Mouse (Mus musculus) T-helper 2 cell (primary cell): ENCODE results near the gene Npl.
"Not testable (repeated sequence)": the region's sequence is repeated elsewhere in the genome, so short reads cannot be mapped to it uniquely, and the experiment has no call there.

Experiments used
- in situ Hi-C: fragments of 300-600 bp; cut with MboI, MseI; formaldehyde crosslinking; loops from one replicate; pipeline ENCODE4 v1.15.1; 2025; ENCODE audit warnings: high pct_unique_total_duplicates

Npl gene

GRCm38 (mm10) chr1:153489132-153489531 is 60.7 kb downstream of the Npl start:
- in situ Hi-C loops: no loop called here

DNA sequence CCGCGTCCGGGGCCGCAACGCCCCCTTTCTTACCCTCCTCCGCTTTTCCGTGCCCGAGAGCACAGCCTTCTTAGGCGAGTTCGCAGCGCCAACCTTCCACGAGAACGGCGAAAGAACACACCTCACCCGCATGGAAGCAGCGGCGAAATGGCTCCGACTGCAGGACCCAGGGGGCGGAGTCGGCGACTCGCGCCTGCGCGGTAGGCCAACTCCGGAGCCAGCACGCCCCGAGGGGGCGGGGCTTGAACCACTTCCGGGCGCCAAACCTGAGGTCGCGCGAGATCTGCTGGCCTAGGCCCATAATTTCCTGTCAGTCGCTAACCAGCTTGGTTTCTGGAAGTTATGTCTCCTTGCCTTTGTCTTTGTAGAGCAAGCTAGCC is 62.4 kb downstream of the Npl start, which contains the start of gene Dhx9:
Dhx9 (minus strand) TSS at position 161 of the 380 bp plus-strand sequence.
- in situ Hi-C loops: no loop called here

- in situ Hi-C loops: no loop called here
These were observed 62.9 kb downstream of the Npl start for GRCm38 (mm10) chr1:153486767-153487499.

GRCm38 (mm10) chr1:153486120-153486519 is 63.7 kb downstream of the Npl start:
- in situ Hi-C loops: not testable (repeated sequence)

DNA sequence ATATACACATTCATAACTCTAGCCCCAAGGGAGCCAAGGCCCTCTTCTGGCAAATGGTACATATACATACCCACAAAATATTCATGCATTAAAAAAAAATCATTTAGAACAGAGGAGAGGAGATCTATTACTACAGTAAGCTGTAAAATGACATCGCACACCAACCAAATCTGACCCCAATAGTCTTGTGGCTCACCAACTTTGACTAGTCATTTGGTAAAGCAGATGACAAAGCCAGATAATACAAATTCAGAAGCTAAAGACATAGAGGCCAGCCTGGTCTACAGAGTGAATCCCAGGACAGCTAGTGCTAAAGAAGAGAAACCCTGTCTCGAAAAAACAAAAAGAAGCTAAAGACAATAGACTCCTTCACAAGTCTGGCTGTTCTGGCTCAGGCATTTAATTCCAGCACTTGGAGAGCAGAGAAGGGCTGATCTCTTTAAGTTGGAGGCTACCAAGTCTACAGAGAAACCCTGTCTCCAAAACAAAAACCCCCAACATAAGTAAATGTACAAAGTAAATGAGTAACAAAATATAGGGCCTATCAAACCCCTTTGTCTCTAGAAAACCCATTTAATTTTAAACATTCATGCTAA is 64.5 kb downstream of the Npl start:
- in situ Hi-C loops: no loop called here

DNA sequence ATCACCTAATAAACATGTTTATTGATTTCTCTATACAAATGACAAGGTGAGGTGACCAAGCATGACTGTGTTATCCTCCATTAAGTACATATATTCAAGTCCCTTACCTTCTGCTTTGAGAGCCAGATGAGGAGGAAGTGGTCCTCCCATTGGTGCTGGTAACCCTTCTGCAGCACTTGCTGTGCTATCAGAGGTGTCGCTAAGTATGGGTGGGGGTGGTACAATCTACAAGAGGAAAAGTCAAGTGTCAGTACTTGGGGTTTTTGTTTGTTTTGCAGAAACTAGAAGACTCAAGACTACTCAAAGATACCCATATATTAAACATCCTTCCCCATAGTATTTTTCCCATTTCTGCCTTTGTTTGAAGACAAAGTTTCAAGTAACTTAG is 68.8 kb downstream of the Npl start:
- in situ Hi-C loops: no loop called here

DNA sequence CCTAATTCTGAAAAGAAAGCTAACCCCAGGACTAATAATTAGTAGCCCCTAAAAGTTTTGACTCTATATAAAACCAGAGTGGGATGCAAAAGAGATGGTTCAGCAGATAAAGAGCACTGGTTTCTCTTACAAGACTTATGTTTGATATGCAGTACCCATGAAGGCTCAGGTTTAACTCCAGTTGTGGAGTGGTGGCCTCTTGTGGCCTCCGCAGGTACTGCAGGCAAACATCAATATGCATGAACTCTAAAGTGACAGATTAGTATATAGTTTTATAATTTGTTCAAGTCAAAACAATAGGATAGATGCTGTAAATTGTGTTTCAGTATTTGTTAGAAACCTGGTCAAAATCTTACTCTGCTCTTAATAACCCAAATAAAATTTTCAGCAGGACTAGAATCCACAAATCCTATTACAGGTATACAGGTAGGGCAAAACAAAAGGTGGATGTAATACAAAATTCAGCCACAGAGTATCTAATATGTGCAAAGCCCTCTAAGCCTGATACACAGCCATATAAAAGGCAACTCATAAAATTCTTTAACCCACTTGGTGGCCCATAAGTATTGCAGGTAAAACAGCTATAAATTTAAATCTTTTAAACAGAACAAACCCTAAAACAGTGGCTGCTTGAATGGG is 69.3 kb downstream of the Npl start:
- in situ Hi-C loops: no loop called here

DNA sequence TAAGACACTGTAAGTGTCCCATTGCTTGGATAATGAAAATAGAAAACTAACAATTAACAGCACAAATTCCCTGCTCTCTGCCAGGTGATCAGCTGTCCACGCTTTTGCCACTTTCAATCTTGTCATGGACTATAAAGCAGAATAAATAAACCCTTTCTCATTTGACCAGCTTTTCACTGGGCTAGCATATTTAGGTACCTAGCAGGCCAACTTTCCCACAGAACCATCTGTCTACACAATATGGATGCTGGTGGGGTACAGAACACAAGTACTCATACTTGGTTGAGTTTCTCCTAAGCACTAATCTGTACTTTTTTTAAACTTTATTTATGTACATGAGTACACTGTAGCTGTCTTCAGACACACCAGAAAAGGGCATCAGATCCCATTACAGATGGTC is 70.5 kb downstream of the Npl start:
- in situ Hi-C loops: no loop called here

GRCm38 (mm10) chr1:153461796-153462195 is 88.0 kb downstream of the Npl start:
- in situ Hi-C loops: no loop called here

DNA sequence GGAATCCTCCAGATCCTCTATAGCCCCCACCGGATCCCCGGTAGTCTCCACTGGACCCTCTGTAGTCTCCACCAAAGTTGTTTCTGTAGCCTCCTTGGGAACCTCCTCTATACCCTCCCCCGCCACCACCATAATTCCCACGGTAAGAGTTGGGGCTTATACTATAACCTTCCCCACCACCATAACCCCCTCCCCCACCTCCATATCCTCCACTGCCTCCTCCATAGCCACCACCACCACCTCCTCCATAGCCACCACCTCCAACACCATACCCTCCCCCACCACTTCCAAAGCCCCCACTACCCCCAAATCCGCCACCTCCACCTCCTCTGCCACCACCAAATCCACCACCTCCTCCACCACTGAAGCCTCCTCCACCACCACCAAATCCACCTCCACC is 93.7 kb downstream of the Npl start:
- in situ Hi-C loops: loop anchor here (5.0 kb wide), 1 partner anchor 599 kb away; no protein-coding TSS in a partner anchor

GRCm38 (mm10) chr1:153453146-153453642 is 96.7 kb downstream of the Npl start:
- in situ Hi-C loops: no loop called here
